Mouse (Mus musculus) layer of hippocampus, postnatal 14 days (tissue): ENCODE data around the gene Tm9sf4. TPM values are rescaled to one million over a fixed set of nuclear protein-coding genes. Genes with fewer than 3 reads are reported as not detected.

Source experiments
- DNase-seq, 2 experiments: peaks; one replicate each; pipeline ENCODE4 v3.0.0; 2021 to 2022; ENCODE audit warnings: low spot score in 2 of 2, mixed read lengths in 1 of 2
- total RNA-seq, 2 experiments: library from RNA; stranded (reverse); gene quantifications; 2 replicates each; pipeline ENCODE4 v1.2.3; 2021

Gene Tm9sf4
- total RNA-seq, 2 experiments from 2014 or later: 93.0 to 93.3 TPM

DNA sequence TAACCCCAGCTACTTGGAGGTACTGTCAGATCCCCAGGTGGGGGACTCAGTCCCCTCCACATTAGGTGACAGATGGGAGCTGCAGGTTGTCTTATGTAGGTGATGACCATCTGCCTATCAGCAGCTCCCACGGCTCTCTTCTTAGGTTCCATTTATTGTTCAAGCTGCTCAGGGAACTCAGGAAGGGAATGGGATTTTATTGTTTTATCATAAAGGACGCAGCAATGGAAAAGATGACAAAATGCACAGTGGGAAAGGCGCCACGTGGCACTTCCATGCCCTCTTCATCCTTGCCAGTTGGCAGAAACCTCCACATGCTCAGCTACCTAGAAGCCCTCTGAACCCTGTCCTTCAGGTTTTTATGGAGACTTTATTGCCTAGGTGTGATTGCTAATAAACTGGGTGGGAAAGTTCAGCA, 8.1 kb upstream of the Tm9sf4 start:
- no peak for DNase-seq

DNA sequence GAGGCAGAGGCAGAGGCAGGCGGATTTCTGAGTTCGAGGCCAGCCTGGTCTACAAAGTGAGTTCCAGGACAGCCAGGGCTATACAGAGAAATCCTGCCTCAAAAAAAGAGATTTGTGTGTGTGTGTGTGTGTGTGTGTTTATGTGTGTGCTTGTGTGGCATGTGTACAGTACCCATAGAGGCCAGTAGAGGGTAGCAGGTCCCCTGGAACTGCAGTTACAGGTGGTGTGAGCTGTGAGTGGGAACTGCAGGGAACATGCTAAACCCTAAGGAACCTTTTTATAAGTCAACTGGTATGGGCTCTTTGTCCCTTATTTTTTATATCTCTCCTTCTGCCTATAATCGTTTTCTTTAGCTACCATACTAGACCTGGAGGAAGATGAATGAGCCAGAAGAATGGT, 3.8 kb upstream of the Tm9sf4 start:
- no peak for DNase-seq

DNA sequence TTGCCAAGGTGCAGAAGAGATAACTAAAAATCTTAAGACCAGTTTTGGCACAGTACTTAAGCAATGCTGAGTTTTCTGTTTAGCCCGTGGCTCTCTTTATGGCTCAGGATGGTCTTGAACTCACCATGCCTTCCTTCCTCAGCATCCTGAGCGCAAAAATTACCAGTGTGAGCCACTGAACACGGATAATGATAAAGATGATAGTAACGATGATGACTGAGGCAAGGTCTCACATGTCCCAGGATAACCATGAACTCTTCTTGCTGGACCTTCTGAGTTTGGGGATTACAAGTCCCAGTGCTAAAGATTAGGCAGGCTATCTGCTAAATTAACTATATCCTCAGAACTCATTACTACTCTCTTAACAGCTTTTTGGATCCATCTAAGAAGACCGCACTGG, 970 bp upstream of the Tm9sf4 start:
- no peak for DNase-seq

DNA sequence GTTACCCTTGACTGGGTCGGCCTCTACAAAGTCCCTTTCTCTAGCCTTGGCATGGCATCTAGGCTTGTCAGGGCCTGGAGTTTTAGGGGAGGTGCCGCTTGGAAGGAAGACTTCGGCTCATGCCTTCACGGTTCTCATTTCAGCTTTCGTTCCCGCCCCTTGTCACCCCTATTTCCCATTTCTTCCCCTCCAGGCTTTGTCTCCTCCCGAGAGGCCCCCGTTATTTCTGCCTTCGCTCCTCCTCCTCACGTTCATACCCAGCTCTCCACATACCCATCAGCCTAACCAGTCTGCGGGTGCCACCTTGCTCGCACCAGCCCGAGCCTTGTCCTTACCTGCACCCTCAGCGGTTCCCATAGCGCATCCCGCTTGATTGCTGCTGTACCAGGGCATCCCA, 579 bp downstream of the Tm9sf4 start:
- DNase-seq: no peak

GRCm38 (mm10) chr2:153167136-153167535, 6.0 kb downstream of the Tm9sf4 start:
- DNase-seq: no peak

DNA sequence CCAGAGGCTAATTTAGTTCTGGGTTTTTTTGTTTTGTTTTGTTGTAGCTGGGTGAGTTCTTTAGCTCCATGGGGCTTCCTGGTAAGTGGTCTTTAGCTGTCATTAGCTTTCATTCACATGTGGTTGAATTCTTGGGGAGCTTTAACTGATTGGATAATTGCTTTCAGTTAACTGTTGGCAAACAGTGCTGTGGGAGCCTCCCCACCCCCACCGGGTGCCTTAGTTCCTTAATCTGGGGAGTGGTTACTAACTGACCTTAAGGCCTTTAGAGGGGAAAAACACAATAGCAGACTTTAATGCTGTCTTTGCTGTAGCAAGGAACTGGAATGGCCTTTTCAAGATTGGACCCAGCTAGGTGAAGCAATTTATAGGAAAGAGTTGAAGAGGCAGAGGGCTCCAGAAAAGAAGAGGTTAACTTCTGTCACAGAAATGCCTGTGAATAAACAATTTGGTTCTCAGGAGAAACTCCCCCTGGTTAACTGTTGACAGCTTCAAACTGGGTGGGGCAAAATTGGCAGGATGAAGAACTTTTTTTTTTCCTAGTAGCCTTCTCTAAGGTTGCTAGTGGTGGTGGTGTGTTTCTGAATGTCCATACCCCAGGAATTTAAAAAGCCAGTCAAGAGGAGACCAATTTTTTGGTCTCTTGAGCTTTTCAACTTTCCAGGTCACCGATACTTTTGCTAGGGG, 7.2 kb downstream of the Tm9sf4 start:
- no peak for DNase-seq

GRCm38 (mm10) chr2:153170490-153171224, 9.6 kb downstream of the Tm9sf4 start:
- no peak for DNase-seq

DNA sequence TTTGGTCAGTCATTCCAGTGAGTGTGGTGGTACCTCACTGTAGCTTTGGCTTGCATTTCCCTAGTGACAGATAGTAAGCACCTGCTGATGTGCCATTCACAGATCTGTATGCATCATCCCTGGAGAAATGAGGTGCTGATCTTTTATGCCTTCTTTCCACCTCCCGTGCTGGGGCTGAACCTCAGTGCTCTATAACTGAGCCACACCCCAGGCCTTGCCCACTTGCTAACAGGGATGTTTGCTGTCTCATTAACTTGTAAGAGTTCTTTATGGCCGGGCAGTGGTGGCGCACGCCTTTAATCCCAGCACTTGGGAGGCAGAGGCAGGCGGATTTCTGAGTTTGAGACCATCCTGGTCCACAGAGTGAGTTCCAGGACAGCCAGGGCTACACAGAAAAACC, 10.9 kb downstream of the Tm9sf4 start:
- DNase-seq: no peak

GRCm38 (mm10) chr2:153175995-153176570, 15.0 kb downstream of the Tm9sf4 start:
- no peak for DNase-seq

GRCm38 (mm10) chr2:153177188-153177587, 16.1 kb downstream of the Tm9sf4 start:
- no peak for DNase-seq

- no peak for DNase-seq
Measured at GRCm38 (mm10) chr2:153179126-153179860, 18.2 kb downstream of the Tm9sf4 start.

DNA sequence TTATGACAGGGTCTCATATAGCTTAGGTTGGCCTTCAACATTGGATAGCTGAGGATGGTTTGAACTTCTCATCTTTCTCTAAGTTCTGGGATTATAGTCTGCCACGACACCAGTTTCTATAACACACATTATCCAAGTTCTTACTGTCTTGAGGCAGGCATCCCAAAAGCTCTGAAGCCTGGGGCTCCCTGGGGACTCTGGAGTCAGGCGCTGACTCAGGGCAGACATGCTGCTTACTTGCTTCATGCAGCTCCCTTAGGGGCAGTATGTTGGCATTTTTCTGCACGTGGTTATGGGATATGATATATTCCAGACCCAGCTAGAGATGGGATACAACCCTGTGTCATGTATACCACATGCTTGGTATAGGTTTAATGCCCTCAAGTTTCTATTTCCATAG, 18.9 kb downstream of the Tm9sf4 start:
- DNase-seq: no peak

DNA sequence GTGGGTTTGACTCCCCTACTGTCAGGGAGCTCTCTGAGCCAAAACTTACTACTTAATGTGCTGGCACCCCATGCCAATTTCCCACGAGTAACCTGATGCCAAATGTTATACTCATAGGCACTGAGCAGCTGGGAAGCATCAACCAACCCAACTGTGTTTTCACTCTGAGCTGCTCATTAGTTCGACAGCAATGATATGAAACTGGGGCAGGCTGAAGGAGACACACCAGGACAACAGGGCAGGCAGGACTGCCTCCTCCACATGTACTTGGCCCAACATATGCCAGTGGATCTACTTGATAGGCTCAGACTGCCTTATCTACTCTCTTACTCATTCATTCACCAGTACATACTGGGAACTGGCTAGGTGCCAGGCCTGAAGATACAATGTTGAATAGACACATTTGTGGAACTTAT, 25.1 kb downstream of the Tm9sf4 start:
- DNase-seq: peak; percentile 69 to 80

DNA sequence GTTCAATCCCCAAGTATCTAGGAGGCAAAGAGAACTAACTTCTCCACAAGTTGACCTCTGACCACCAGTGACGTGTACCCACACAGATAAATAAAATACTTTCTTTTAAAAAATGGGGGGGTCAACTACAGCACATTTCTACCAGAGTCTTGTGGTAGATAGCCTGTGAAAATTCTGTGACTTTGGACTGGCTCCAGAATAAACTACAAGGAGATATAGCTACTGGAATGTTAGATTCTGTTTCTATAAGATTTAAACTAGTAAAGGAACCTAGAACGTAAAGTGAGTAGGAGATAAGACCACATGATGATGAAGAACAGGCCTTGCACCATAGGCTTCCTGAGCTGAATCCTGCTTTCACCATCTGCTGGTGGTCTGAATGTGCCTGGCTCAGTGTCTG, 26.7 kb downstream of the Tm9sf4 start:
- no peak for DNase-seq

GRCm38 (mm10) chr2:153191242-153191641, 30.1 kb downstream of the Tm9sf4 start:
- no peak for DNase-seq

- DNase-seq: no peak
Measured at GRCm38 (mm10) chr2:153194255-153194654, 33.2 kb downstream of the Tm9sf4 start.

GRCm38 (mm10) chr2:153198485-153198884, 37.4 kb downstream of the Tm9sf4 start:
- DNase-seq: no peak

DNA sequence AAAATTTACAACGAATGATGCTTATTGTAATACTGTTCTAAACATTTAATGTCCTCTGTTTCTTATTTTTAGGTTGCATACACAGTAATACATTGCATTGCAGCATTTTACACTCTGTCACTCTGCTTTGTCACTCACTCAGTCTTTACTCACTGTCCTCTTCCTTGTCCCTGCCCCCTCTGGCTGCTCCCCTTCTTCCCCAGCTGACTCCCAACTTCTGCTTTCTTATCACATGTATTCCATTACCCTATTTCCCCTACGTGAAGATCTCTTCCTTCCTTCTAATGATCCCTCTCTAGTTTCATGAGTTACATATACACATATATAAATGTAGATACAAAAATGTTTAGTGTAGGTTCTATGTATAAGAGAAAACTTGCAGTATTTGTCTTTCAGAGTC, 38.0 kb downstream of the Tm9sf4 start:
- DNase-seq: no peak

- no peak for DNase-seq
Measured at GRCm38 (mm10) chr2:153202766-153203165, 41.7 kb downstream of the Tm9sf4 start.

GRCm38 (mm10) chr2:153208149-153208548, 47.0 kb downstream of the Tm9sf4 start:
- no peak for DNase-seq

GRCm38 (mm10) chr2:153209286-153209685, 48.2 kb downstream of the Tm9sf4 start:
- no peak for DNase-seq

- DNase-seq: no peak
Measured at GRCm38 (mm10) chr2:153211451-153211850, 50.3 kb downstream of the Tm9sf4 start.
